Mouse (Mus musculus) liver, adult 2 months (tissue): ENCODE data around the gene Gm6121. TPM values are rescaled to one million over a fixed set of nuclear protein-coding genes. Genes with fewer than 3 reads are reported as not detected.
"Not testable (repeated sequence)": the region's sequence is repeated elsewhere in the genome, so short reads cannot be mapped to it uniquely, and the experiment has no call there.

Experiments
- DNase-seq: peaks from one replicate; pipeline ENCODE4 v3.0.0-alpha.2; 2011; ENCODE audit warnings: low read depth, low spot score; ENCODE audit errors: extremely low read depth
- H3K27ac ChIP-seq: fragments of 200-500 bp; replicated peaks from 2 replicates; pipeline ENCODE4 v1.5.1; 2012; ENCODE audit warnings: low read depth, mild to moderate bottlenecking, control low read depth, inconsistent platforms, low read length; ENCODE audit not compliant: insufficient read depth
- H3K27me3 ChIP-seq: fragments of 200-500 bp; 2 replicates; pipeline ENCODE4 v1.6.1; 2012; ENCODE audit warnings: mild to moderate bottlenecking, moderate library complexity, low read length, inconsistent platforms; ENCODE audit not compliant: control insufficient read depth, insufficient read depth
- H3K36me3 ChIP-seq: fragments of 200-500 bp; 2 replicates; pipeline ENCODE4 v1.6.1; 2012; ENCODE audit warnings: low read length, inconsistent platforms; ENCODE audit not compliant: control insufficient read depth, insufficient read depth
- H3K4me1 ChIP-seq: fragments of 200-500 bp; 2 replicates; pipeline ENCODE4 v1.6.1; 2011; ENCODE audit warnings: low read length; ENCODE audit not compliant: control insufficient read depth, insufficient read depth
- H3K4me3 ChIP-seq: fragments of 200-500 bp; 2 replicates; pipeline ENCODE4 v1.5.1; 2011; ENCODE audit warnings: low read depth, mild to moderate bottlenecking, control low read depth, low read length, moderate library complexity; ENCODE audit not compliant: insufficient read depth
- H3K79me2 ChIP-seq: fragments of 200-500 bp; 2 replicates; pipeline ENCODE4 v1.6.1; 2012; ENCODE audit warnings: inconsistent platforms, mild to moderate bottlenecking, low read length, moderate library complexity; ENCODE audit not compliant: control insufficient read depth, insufficient read depth
- H3K9ac ChIP-seq: fragments of 200-500 bp; 2 replicates; pipeline ENCODE4 v1.6.1; 2012; ENCODE audit warnings: low read depth, mild to moderate bottlenecking, control low read depth, inconsistent platforms, low read length
- WGBS: fragments of 180-500 bp; shearing (Covaris S2); methylation state at CpG from one replicate; pipeline ENCODE4 v1.1.7; 2018; 5-methylcytosine and 5-hydroxymethylcytosine counted together
- polyA plus RNA-seq: library from polyadenylated mRNA; depleted of rRNA; stranded (reverse); fragments of >200 nt; gene quantifications from 2 replicates; pipeline ENCODE4 v1.2.3, GENCODE M21; 2012; rRNA removed
- total RNA-seq: library from RNA; depleted of rRNA; stranded (reverse); fragments of >200 nt; gene quantifications from 2 replicates; pipeline ENCODE4 v1.2.3, GENCODE M21; 2014; rRNA removed

Gene Gm6121
- total RNA-seq (not detected in 2 replicates), polyA plus RNA-seq (not detected in 2 replicates)

GRCm38 (mm10) chrX:26935597-26935996 lies at the start of gene Gm6121:
Gm6121 (minus strand) TSS chrX:26935697.
- not testable (repeated sequence) for H3K9ac ChIP-seq, H3K4me3 ChIP-seq, H3K36me3 ChIP-seq, H3K4me1 ChIP-seq, H3K79me2 ChIP-seq, H3K27ac ChIP-seq, DNase-seq, H3K27me3 ChIP-seq
- WGBS, result no CpG with 5 or more reads among the region's 5 CpGs

Other genes with a start within 250 kb of the Gm6121 start
- not detected in 2 replicates for gene Gm14525, start 233.1 kb downstream of the Gm6121 start, total RNA-seq
- not detected in 2 replicates for gene Gm14525, start 233.1 kb downstream of the Gm6121 start, polyA plus RNA-seq